Mouse (Mus musculus): ENCODE measurements at regions not wholly inside any gene's neighbourhood (a gene's known extent, or its start where the extent isn't known, plus 50 kb on each side); places are given as distances from the start of the nearest gene placed in this dataset.
A peak's percentile ranks its signal among the peaks of the same experiment; 100 is the strongest.

DNA sequence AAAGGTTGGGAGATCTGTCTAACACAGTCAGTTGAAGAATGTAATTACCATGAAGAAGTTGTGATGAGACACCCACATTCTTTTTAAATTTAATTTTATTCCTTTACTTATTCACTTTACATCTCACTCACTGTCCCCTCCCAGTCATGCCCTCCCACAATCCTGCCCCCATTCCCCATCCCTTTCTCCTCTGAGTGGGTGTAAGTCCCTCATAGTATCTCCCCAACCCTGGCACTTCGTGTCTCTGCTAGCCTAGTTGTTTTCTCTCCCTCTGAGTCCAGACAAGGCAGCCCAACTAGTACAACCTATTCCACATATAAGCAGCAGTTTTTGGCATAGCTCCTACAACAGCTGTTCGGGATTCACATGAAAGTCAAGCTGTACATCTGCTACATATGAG is 487.3 kb downstream of the Gm9195 start:
- WGBS: 79% methylated on average over 2 of the region's 2 CpGs
- no peak overlapping the region for H3K9ac ChIP-seq (replicated peaks; ENCODE audit: low read length)
- no peak overlapping the region for H3K27ac ChIP-seq (replicated peaks; ENCODE audit: low read depth, low read length)
- ATAC-seq (ENCODE audit: low FRiP score, low TSS enrichment): no peak
- no peaks in the 10 kb centered on the region for H3K36me3 ChIP-seq (ENCODE audit: control insufficient read depth, insufficient read depth, low read length)
- no peaks in the 10 kb centered on the region for H3K27me3 ChIP-seq (ENCODE audit: control insufficient read depth, insufficient read depth, low read length)
- no peaks in the 10 kb centered on the region for H3K9me3 ChIP-seq (ENCODE audit: control insufficient read depth, low read length)
- H3K4me2 ChIP-seq (ENCODE audit: low read length): no peak overlapping the region
- H3K4me1 ChIP-seq (ENCODE audit: control insufficient read depth, insufficient read depth, low read length): no peaks in the 10 kb centered on the region
- H3K4me3 ChIP-seq (replicated peaks; ENCODE audit: low read depth, low read length): no peak overlapping the region
- DNase-seq: no peak

DNA sequence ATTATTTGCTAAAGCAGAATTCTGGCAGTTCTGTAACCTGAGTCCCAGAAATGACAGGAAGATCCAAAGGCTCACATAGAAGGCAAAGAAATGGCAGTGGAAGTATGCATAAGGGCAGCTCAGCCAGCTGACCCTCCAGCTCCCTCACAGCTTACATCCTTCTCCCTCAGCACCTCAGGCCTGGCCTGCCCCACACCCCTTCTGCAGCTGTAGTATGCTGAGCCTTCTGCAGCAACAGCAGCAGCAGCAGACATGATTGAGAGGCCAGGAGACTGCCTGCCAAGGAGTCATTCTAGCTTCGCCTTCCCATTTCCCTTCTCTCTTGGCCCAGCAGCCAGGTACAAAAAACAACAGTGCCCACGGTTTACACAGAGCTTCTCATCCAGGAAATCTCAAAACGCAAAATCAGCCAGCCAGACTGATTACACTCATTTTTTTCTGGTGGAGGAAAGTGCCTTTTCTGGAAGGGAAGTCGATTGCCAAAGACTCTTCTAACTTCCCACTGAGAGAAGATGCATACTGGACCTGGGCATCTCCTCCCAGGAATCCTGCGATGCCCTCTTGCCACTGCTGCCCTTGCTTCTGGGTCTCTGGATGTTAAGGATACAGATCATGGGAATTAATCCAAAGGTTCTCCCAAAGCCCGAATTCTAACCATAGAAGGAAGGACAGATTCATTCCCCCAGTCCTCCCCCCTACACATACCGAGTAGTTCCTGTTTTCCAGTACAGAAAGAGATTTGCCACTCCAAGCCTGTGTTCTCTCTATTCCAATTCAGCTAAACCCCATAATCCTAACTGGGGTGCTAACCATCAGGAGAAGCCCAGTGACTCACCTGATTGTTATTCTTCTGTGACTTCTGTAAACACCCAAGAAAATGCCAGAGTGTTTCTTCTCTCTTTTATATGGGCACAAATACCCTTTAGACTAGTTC is 489.2 kb downstream of the Gm9195 start:
- no peak for ATAC-seq (ENCODE audit: low FRiP score, low TSS enrichment)
- DNase-seq: peak; percentile 3
- WGBS: 59% methylated on average over 7 of the region's 7 CpGs
- H3K4me1 ChIP-seq (ENCODE audit: control insufficient read depth, insufficient read depth, low read length): no peaks in the 10 kb centered on the region
- no peaks in the 10 kb centered on the region for H3K36me3 ChIP-seq (ENCODE audit: control insufficient read depth, insufficient read depth, low read length)
- no peak overlapping the region for H3K9ac ChIP-seq (replicated peaks; ENCODE audit: low read length)
- H3K4me3 ChIP-seq (replicated peaks; ENCODE audit: low read depth, low read length): no peak overlapping the region
- H3K27ac ChIP-seq (replicated peaks; ENCODE audit: low read depth, low read length): no peak overlapping the region
- no peak overlapping the region for H3K4me2 ChIP-seq (ENCODE audit: low read length)
- no peaks in the 10 kb centered on the region for H3K9me3 ChIP-seq (ENCODE audit: control insufficient read depth, low read length)
- no peaks in the 10 kb centered on the region for H3K27me3 ChIP-seq (ENCODE audit: control insufficient read depth, insufficient read depth, low read length)

DNA sequence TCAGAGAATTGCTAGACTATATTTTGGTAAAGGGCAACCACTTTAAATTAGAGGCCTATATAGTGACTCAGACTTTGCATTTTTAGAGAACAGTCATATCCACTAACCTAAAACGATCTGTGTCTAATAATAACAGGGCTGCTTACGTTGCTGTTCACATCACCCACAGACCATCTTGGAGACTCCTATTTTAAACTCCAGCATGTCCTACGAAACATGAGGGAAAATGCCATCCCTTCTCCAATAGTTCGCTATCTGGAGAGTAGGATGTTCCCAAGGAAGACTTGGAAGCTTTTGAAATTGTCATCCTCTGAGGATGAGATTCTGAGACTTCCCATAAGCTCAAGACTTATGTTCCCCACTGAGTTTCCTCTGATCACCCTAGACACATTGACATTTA is 518.6 kb downstream of the Gm9195 start:
- no peaks in the 10 kb centered on the region for H3K36me3 ChIP-seq (ENCODE audit: control insufficient read depth, insufficient read depth, low read length)
- no peak overlapping the region for H3K4me3 ChIP-seq (replicated peaks; ENCODE audit: low read depth, low read length)
- no peaks in the 10 kb centered on the region for H3K4me1 ChIP-seq (ENCODE audit: control insufficient read depth, insufficient read depth, low read length)
- ATAC-seq (ENCODE audit: low FRiP score, low TSS enrichment) (no peak), DNase-seq (no peak)
- H3K4me2 ChIP-seq (ENCODE audit: low read length): no peak overlapping the region
- WGBS: 86% methylated on average over 4 of the region's 4 CpGs
- no peak overlapping the region for H3K27ac ChIP-seq (replicated peaks; ENCODE audit: low read depth, low read length)
- no peak overlapping the region for H3K9ac ChIP-seq (replicated peaks; ENCODE audit: low read length)
- no peaks in the 10 kb centered on the region for H3K27me3 ChIP-seq (ENCODE audit: control insufficient read depth, insufficient read depth, low read length)
- no peaks in the 10 kb centered on the region for H3K9me3 ChIP-seq (ENCODE audit: control insufficient read depth, low read length)

DNA sequence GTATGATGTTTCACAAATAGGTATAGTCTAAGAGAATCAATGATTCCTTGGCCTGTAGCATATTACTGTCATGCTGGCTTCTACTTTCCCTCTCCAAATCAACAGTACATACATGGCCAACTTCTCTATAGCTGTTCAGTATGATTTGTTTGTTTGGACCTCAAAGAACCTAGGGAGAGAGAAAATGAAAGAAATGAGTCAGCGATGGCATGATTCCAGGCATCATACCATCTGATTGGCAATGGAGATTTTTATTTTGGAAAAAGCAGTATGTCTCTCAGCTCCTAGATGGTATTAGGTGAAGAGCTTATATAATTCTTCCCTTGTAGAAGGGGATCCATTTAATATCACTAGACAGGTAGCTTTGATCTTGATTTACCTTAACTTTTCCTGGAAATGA is 519.1 kb downstream of the Gm9195 start:
- no peaks in the 10 kb centered on the region for H3K36me3 ChIP-seq (ENCODE audit: control insufficient read depth, insufficient read depth, low read length)
- H3K9ac ChIP-seq (replicated peaks; ENCODE audit: low read length): no peak overlapping the region
- no peaks in the 10 kb centered on the region for H3K4me1 ChIP-seq (ENCODE audit: control insufficient read depth, insufficient read depth, low read length)
- WGBS: 98% methylated on average over 1 of the region's 1 CpGs
- no peaks in the 10 kb centered on the region for H3K9me3 ChIP-seq (ENCODE audit: control insufficient read depth, low read length)
- H3K4me2 ChIP-seq (ENCODE audit: low read length): no peak overlapping the region
- DNase-seq (no peak), ATAC-seq (ENCODE audit: low FRiP score, low TSS enrichment) (no peak)
- no peak overlapping the region for H3K27ac ChIP-seq (replicated peaks; ENCODE audit: low read depth, low read length)
- no peaks in the 10 kb centered on the region for H3K27me3 ChIP-seq (ENCODE audit: control insufficient read depth, insufficient read depth, low read length)
- no peak overlapping the region for H3K4me3 ChIP-seq (replicated peaks; ENCODE audit: low read depth, low read length)

DNA sequence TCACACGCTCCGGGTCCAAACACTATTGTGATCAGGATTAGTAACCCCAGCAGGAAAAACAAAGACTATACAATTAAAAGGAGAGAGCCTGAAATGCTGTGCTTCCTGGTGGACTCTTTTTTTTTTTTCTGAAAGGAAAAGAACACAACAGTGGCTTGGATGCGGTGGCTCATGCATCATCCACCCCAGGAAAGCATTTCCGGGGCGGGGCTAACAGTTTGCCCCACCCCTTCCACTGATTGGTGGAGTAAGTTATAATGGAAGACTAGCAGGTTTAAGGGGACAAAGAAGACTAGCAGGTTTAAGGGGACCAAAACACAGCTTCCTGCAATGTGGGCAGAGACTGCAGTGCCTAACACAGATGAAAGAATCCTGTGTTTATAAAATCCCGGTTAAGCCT is 524.0 kb downstream of the Gm9195 start:
- Histone ChIP-seq H3K4me2 (ENCODE audit: low read length) (no peak overlapping the region), H3K36me3 (ENCODE audit: control insufficient read depth, insufficient read depth, low read length) (no peaks in the 10 kb centered on the region), H3K4me1 (ENCODE audit: control insufficient read depth, insufficient read depth, low read length) (peaks cover 14% of the 10 kb centered on the region), H3K9me3 (ENCODE audit: control insufficient read depth, low read length) (no peaks in the 10 kb centered on the region), H3K4me3 (replicated peaks; ENCODE audit: low read depth, low read length) (no peak overlapping the region), H3K27me3 (ENCODE audit: control insufficient read depth, insufficient read depth, low read length) (no peaks in the 10 kb centered on the region), H3K27ac (replicated peaks; ENCODE audit: low read depth, low read length) (no peak overlapping the region), H3K9ac (replicated peaks; ENCODE audit: low read length) (no peak overlapping the region)
- ATAC-seq (ENCODE audit: low FRiP score, low TSS enrichment) (no peak), DNase-seq (no peak)
- WGBS: 60% methylated on average over 6 of the region's 6 CpGs

DNA sequence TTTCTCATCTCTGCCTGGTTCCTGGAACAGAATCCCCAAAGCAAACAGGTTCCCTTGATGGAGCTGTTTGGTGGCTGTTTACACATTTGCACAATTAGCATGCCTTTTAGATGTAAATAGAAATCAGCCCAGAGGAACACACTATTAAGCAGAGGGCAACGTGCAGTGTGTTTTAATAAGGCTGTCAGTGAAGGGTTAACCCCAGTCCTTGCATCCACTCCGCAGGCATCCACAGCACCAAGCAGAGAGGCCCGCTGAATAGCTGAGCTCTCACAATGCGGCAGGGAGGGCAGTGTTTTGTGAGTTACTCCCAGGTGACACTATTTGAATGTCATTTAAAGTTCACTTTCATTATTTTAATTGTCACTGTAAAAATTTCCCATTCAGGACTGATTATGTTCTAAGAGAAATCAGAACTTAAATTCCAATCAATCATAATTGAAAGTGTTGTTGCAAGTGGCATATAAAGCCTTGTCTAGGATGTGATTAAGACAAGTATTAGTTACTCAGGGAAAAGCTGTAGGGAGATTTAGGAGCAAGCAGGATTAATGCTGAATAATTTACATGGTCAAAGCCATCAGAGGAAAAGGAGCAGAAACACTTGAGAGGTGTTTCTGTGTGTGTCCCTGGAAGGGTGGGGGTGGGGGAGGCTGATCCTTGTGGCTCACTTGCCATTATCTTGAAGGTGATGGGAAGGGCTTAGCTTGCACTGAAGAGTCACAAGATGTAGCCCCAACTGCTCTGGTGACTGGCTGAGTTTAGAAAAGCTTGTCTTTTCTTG is 528.1 kb downstream of the Gm9195 start:
- no peaks in the 10 kb centered on the region for H3K27me3 ChIP-seq (ENCODE audit: control insufficient read depth, insufficient read depth, low read length)
- no peak overlapping the region for H3K4me3 ChIP-seq (replicated peaks; ENCODE audit: low read depth, low read length)
- H3K4me1 ChIP-seq (ENCODE audit: control insufficient read depth, insufficient read depth, low read length): peaks cover 14% of the 10 kb centered on the region
- H3K9me3 ChIP-seq (ENCODE audit: control insufficient read depth, low read length): no peaks in the 10 kb centered on the region
- DNase-seq (peak; percentile 76), ATAC-seq (ENCODE audit: low FRiP score, low TSS enrichment) (peak; percentile 82)
- no peak overlapping the region for H3K9ac ChIP-seq (replicated peaks; ENCODE audit: low read length)
- H3K27ac ChIP-seq (replicated peaks; ENCODE audit: low read depth, low read length): peak overlapping the region; percentile 45; the same call in 1 of the 2 replicates
- 1% methylated on average over 4 of the region's 4 CpGs for WGBS
- H3K4me2 ChIP-seq (ENCODE audit: low read length): no peak overlapping the region
- no peaks in the 10 kb centered on the region for H3K36me3 ChIP-seq (ENCODE audit: control insufficient read depth, insufficient read depth, low read length)

DNA sequence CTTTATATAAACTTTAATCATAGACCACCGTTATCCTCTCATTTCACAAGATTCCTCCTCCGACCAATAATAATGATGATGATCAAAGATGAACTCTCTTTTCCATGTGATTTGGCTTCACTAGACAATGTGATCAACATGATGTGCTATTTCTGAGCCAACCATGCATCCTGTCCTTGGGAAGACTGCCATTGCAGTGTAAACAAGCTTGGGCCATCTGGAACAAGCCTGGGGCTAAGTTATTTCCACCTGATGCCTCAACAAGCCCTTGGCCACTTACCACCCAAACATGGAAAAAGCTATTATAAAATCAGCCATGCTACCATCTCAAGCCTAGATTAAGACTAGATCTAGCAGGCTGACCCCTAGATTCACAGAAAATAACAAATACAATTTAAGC is 542.9 kb downstream of the Gm9195 start:
- H3K27me3 ChIP-seq (ENCODE audit: control insufficient read depth, insufficient read depth, low read length): no peaks in the 10 kb centered on the region
- no peaks in the 10 kb centered on the region for H3K9me3 ChIP-seq (ENCODE audit: control insufficient read depth, low read length)
- no peak overlapping the region for H3K4me3 ChIP-seq (replicated peaks; ENCODE audit: low read depth, low read length)
- H3K4me2 ChIP-seq (ENCODE audit: low read length): no peak overlapping the region
- no peaks in the 10 kb centered on the region for H3K4me1 ChIP-seq (ENCODE audit: control insufficient read depth, insufficient read depth, low read length)
- DNase-seq: no peak
- H3K9ac ChIP-seq (replicated peaks; ENCODE audit: low read length): no peak overlapping the region
- ATAC-seq (ENCODE audit: low FRiP score, low TSS enrichment): no peak
- no peak overlapping the region for H3K27ac ChIP-seq (replicated peaks; ENCODE audit: low read depth, low read length)
- H3K36me3 ChIP-seq (ENCODE audit: control insufficient read depth, insufficient read depth, low read length): no peaks in the 10 kb centered on the region
- WGBS: 98% methylated on average over 2 of the region's 2 CpGs

DNA sequence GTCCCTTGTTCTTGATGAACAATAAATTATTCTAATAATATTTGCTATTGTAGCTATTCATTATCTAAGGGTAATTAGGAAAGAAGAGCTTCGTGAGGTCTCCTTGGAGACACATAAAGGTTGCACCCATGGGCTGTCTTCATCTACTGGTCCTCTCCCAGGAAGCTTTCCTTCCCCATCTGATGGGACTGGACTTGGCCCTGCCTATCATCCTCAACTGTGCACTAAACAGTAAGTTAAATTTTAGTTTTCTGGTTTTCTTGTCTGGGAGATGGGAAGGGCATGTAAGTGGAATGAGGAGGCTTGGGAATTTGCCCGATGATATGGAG is 554.5 kb downstream of the Gm9195 start:
- no peak overlapping the region for H3K9ac ChIP-seq (replicated peaks; ENCODE audit: low read length)
- no peak overlapping the region for H3K27ac ChIP-seq (replicated peaks; ENCODE audit: low read depth, low read length)

More for the DNA sequence above, 554.5 kb downstream of the Gm9195 start:
- no peaks in the 10 kb centered on the region for H3K9me3 ChIP-seq (ENCODE audit: control insufficient read depth, low read length)
- H3K4me3 ChIP-seq (replicated peaks; ENCODE audit: low read depth, low read length): no peak overlapping the region
- 0 out of 2 replicates have a peak, but pooled peaks cover 8% of the 10 kb centered on the region for H3K4me1 ChIP-seq (ENCODE audit: control insufficient read depth, insufficient read depth, low read length)
- no peaks in the 10 kb centered on the region for H3K27me3 ChIP-seq (ENCODE audit: control insufficient read depth, insufficient read depth, low read length)
- DNase-seq (no peak), ATAC-seq (ENCODE audit: low FRiP score, low TSS enrichment) (no peak)
- no peak overlapping the region for H3K4me2 ChIP-seq (ENCODE audit: low read length)
- 79% methylated on average over 2 of the region's 2 CpGs for WGBS
- no peaks in the 10 kb centered on the region for H3K36me3 ChIP-seq (ENCODE audit: control insufficient read depth, insufficient read depth, low read length)

All from midbrain, embryonic 14.5 days (tissue).